Mouse (Mus musculus) ES-Bruce4 (cell line): ENCODE measurements around the gene Fam171a2. TPM values are rescaled to one million over a fixed set of nuclear protein-coding genes. Genes with fewer than 3 reads are reported as not detected.
A peak's percentile ranks its signal among the peaks of the same experiment; 100 is the strongest.

Experiments used
- H3K27ac ChIP-seq: 2 replicates; pipeline ENCODE4 v1.5.1; 2012; ENCODE audit warnings: low read length, inconsistent platforms; ENCODE audit not compliant: insufficient read depth
- H3K27me3 ChIP-seq: 2 replicates; pipeline ENCODE4 v1.6.1; 2012; ENCODE audit warnings: mild to moderate bottlenecking, low read length, inconsistent platforms; ENCODE audit not compliant: control insufficient read depth, poor library complexity, insufficient read depth, severe bottlenecking
- H3K36me3 ChIP-seq: 2 replicates; pipeline ENCODE4 v1.6.1; 2012; ENCODE audit warnings: inconsistent platforms, mild to moderate bottlenecking, low read length, moderate library complexity; ENCODE audit not compliant: control insufficient read depth, poor library complexity, insufficient read depth, severe bottlenecking
- H3K4me1 ChIP-seq: one replicate; pipeline ENCODE4 v1.8.1; 2011; ENCODE audit warnings: low read length; ENCODE audit not compliant: control insufficient read depth, insufficient read depth
- H3K4me3 ChIP-seq: 2 replicates; pipeline ENCODE4 v1.5.1; 2011; ENCODE audit warnings: low read depth, mild to moderate bottlenecking, low read length
- H3K9ac ChIP-seq: 2 replicates; pipeline ENCODE4 v1.6.1; 2012; ENCODE audit warnings: low read depth, mild to moderate bottlenecking, inconsistent platforms; ENCODE audit not compliant: poor library complexity, severe bottlenecking
- H3K9me3 ChIP-seq: replicated peaks from 2 replicates; pipeline ENCODE4 v1.6.1; 2012; ENCODE audit warnings: mild to moderate bottlenecking, low read length, inconsistent platforms; ENCODE audit not compliant: control insufficient read depth, poor library complexity, insufficient read depth, severe bottlenecking
- CTCF ChIP-seq: IDR thresholded peaks from one replicate; pipeline ENCODE4 v1.8.1; 2011; ENCODE audit warnings: low read depth, low read length
- EP300 ChIP-seq: IDR thresholded peaks from 2 replicates; pipeline ENCODE4 v1.6.1; 2011; ENCODE audit warnings: low read depth, low read length; ENCODE audit not compliant: insufficient read depth
- POLR2A ChIP-seq: IDR thresholded peaks from one replicate; pipeline ENCODE4 v1.8.1; 2011; ENCODE audit warnings: low read length; ENCODE audit not compliant: insufficient read depth
- polyA plus RNA-seq: library from polyadenylated mRNA; stranded (reverse); fragments of >200 nt; gene quantifications from 2 replicates; pipeline ENCODE4 v1.2.4, GENCODE M21; 2011; ENCODE audit warnings: low read depth; ENCODE audit not compliant: missing spikeins, insufficient read depth, insufficient read length

Fam171a2 gene
- polyA plus RNA-seq, 1 experiment, result 5.4 TPM

DNA sequence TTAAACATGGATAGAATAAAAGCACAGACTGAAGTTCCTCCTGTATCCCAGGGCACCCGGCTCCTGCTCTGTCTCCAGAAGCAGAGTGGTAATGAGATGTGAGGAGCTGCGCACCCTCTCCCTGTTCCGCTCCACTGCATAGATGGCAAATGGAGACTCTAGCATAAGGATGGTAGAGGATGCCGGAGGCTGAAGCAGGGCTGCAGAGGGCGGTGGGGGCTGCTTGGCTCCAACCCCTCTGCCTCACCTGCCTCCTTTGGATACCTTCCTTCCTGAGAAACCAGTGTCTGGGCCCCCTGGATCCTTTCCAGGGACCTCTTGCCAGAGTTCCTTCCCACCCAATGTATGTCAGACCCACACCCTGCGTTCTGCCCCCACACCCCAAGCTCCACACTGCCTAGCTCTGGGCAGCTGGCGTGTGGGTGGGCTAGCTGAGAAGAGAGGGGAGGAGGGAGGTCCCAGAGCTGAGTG lies 50.8 kb downstream of the Fam171a2 start:
- H3K9me3 ChIP-seq, result no peaks in the 10 kb centered on the region
- peaks cover 9% of the 10 kb centered on the region for H3K4me1 ChIP-seq
- no peaks in the 10 kb centered on the region for H3K27me3 ChIP-seq
- TF ChIP-seq CTCF, result no peak
- no peak for TF ChIP-seq EP300
- TF ChIP-seq POLR2A, result no peak
- no peak overlapping the region for H3K4me3 ChIP-seq
- H3K9ac ChIP-seq, result no peak overlapping the region
- H3K36me3 ChIP-seq, result no peaks in the 10 kb centered on the region
- no peak overlapping the region for H3K27ac ChIP-seq

GRCm38 (mm10) chr11:102396263-102396662 lies 51.2 kb downstream of the Fam171a2 start:
- H3K36me3 ChIP-seq, result no peaks in the 10 kb centered on the region
- peaks cover 9% of the 10 kb centered on the region for H3K4me1 ChIP-seq
- no peak overlapping the region for H3K9ac ChIP-seq
- no peak for TF ChIP-seq CTCF
- TF ChIP-seq EP300, result no peak
- TF ChIP-seq POLR2A, result no peak
- no peaks in the 10 kb centered on the region for H3K27me3 ChIP-seq
- no peak overlapping the region for H3K27ac ChIP-seq
- H3K9me3 ChIP-seq, result no peaks in the 10 kb centered on the region
- no peak overlapping the region for H3K4me3 ChIP-seq

GRCm38 (mm10) chr11:102395250-102395649 lies 52.2 kb downstream of the Fam171a2 start:
- H3K9me3 ChIP-seq, result no peaks in the 10 kb centered on the region
- no peak for TF ChIP-seq POLR2A
- TF ChIP-seq CTCF, result no peak
- TF ChIP-seq EP300, result no peak
- no peak overlapping the region for H3K27ac ChIP-seq
- no peaks in the 10 kb centered on the region for H3K36me3 ChIP-seq
- H3K27me3 ChIP-seq, result no peaks in the 10 kb centered on the region
- no peak overlapping the region for H3K9ac ChIP-seq
- no peak overlapping the region for H3K4me3 ChIP-seq
- peaks cover 5% of the 10 kb centered on the region for H3K4me1 ChIP-seq

- H3K27me3 ChIP-seq, result no peaks in the 10 kb centered on the region
- no peak overlapping the region; the same call in 1 of the 2 replicates for H3K4me3 ChIP-seq
- no peak overlapping the region for H3K9ac ChIP-seq
- H3K27ac ChIP-seq, result no peak overlapping the region
- no peaks in the 10 kb centered on the region for H3K9me3 ChIP-seq
- peaks cover 5% of the 10 kb centered on the region for H3K4me1 ChIP-seq
- TF ChIP-seq EP300 (peak; percentile 85), CTCF (no peak)
- H3K36me3 ChIP-seq, result no peaks in the 10 kb centered on the region
These were observed 52.9 kb downstream of the Fam171a2 start for GRCm38 (mm10) chr11:102394421-102395124.

DNA sequence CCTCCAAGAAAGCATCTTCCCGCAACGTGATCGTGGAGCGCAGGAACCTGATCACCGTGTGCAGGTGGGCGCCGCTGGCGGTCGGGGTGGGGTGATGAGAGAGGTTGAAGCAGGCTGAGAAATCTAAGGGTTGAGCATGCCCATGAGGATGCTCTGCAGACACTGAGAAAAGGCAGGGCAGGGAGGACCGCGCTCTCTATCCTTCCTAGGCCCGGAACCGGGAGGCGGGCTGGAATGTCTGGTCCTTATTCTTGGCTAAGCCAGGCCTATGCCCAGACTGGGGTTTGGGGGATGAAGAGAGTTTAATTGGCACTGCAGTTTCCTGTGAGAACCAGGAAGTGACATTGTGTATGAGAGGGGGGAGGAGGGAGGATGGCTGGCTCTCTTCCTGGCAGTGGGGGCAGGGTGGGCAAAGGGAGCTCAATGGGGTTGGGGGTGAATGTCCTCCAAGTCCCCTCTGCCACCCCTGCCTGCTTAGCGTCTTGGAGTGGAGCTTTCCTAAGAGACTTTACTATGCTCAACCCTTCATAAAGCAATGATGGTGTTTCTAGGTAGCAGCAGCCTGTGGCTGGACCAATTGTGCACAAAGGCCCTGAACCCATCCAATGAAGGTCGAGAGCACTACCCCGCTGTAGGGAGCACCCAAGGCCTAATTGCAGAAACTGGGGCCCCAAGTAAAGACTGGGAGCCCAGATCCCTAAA lies 53.6 kb downstream of the Fam171a2 start:
- Histone ChIP-seq H3K9me3 (no peaks in the 10 kb centered on the region), H3K36me3 (no peaks in the 10 kb centered on the region), H3K4me3 (peak overlapping the region; percentile 47), H3K27ac (no peak overlapping the region), H3K4me1 (peaks cover 5% of the 10 kb centered on the region), H3K9ac (peak overlapping the region; percentile 25), H3K27me3 (no peaks in the 10 kb centered on the region)
- TF ChIP-seq CTCF, result no peak
- no peak for TF ChIP-seq POLR2A
- no peak for TF ChIP-seq EP300

GRCm38 (mm10) chr11:102393238-102393634 lies 54.2 kb downstream of the Fam171a2 start, which contains the start of gene Rundc3a:
Gene Rundc3a, plus strand, starts transcription at chr11:102393403.
- Histone ChIP-seq H3K27ac (peak within 1 kb of the TSS; percentile 51), H3K9ac (peak within 1 kb of the TSS; percentile 37), H3K27me3 (no peaks in the 10 kb centered on the region), H3K4me3 (peak within 1 kb of the TSS; percentile 80), H3K36me3 (no peaks in the 10 kb centered on the region), H3K9me3 (no peaks in the 10 kb centered on the region), H3K4me1 (peaks cover 5% of the 10 kb centered on the region)
- TF ChIP-seq POLR2A (peak; percentile 19), EP300 (no peak)
